Mouse (Mus musculus) myocyte (in vitro differentiated cells): ENCODE measurements at regions not wholly inside any gene's neighbourhood (a gene's known extent, or its start where the extent isn't known, plus 50 kb on each side); places are given as distances from the start of the nearest gene placed in this dataset.

Source experiments
- CEBPB ChIP-seq: IDR thresholded peaks from 2 replicates; pipeline ENCODE4 v1.6.1; 2011; ENCODE audit warnings: mild to moderate bottlenecking, moderate library complexity; ENCODE audit not compliant: poor library complexity, insufficient read depth, severe bottlenecking
- E2F4 ChIP-seq: IDR thresholded peaks from one replicate; pipeline ENCODE4 v1.6.1; 2011; ENCODE audit warnings: mild to moderate bottlenecking, control low read depth, moderate library complexity; ENCODE audit not compliant: insufficient read depth
- MAX ChIP-seq: IDR thresholded peaks from one replicate; pipeline ENCODE4 v1.6.1; 2011; ENCODE audit warnings: low read depth, mild to moderate bottlenecking, control low read depth
- MYOG ChIP-seq, 3 experiments: IDR thresholded peaks; one replicate each; pipeline ENCODE4 v1.6.1; 2011; ENCODE audit warnings: control low read depth in 2 of 3, low read depth in 2 of 3, mild to moderate bottlenecking in 2 of 3; ENCODE audit not compliant: insufficient read length in 2 of 3, control insufficient read depth in 1 of 3, insufficient read depth in 1 of 3
- POLR2A ChIP-seq: IDR thresholded peaks from one replicate; pipeline ENCODE4 v1.6.1; 2011; ENCODE audit warnings: low read depth, mild to moderate bottlenecking, control low read depth, moderate library complexity; ENCODE audit not compliant: insufficient read length
- POLR2AphosphoS2 ChIP-seq: IDR thresholded peaks from one replicate; pipeline ENCODE4 v1.6.1; 2011; ENCODE audit warnings: low read depth, control low read depth; ENCODE audit not compliant: insufficient read length
- REST ChIP-seq: IDR thresholded peaks from one replicate; pipeline ENCODE4 v1.6.1; 2011; ENCODE audit warnings: mild to moderate bottlenecking, control low read depth, moderate library complexity; ENCODE audit not compliant: insufficient read depth, insufficient read length
- SRF ChIP-seq: IDR thresholded peaks from one replicate; pipeline ENCODE4 v1.6.1; 2011; ENCODE audit warnings: low read depth; ENCODE audit not compliant: control insufficient read depth, insufficient read length

GRCm38 (mm10) chr14:99590854-99591470 lies 292.5 kb downstream of the Klf5 start:
- no peak for TF ChIP-seq CEBPB
- TF ChIP-seq REST = no peak
- TF ChIP-seq SRF = no peak
- TF ChIP-seq MYOG (IDR thresholded peaks at IDR 0.05; ENCODE audit: control insufficient read depth in 1 of 3, insufficient read depth in 1 of 3, insufficient read length in 2 of 3, low read depth in 2 of 3) = no peak
- TF ChIP-seq POLR2A = no peak
- no peak for TF ChIP-seq E2F4
- no peak for TF ChIP-seq MAX
- TF ChIP-seq POLR2AphosphoS2 = no peak
